Mouse (Mus musculus): ENCODE measurements around the gene Ddx54. TPM values are rescaled to one million over a fixed set of nuclear protein-coding genes. Genes with fewer than 3 reads are reported as not detected.

The Ddx54 gene
- polyA plus RNA-seq, 1 experiment from 2014 or later: 38.4 TPM

- peak overlapping the region; percentile 63 for H3K27ac ChIP-seq (ENCODE audit: low read depth, low read length)
- H3K36me3 ChIP-seq (ENCODE audit: control insufficient read depth, insufficient read depth, low read length): no peaks in the 10 kb centered on the region
- H3K4me2 ChIP-seq (ENCODE audit: low read length): peak overlapping the region; percentile 99
- H3K4me3 ChIP-seq (ENCODE audit: low read length): peak overlapping the region; percentile 54
- peak overlapping the region; percentile 71 for H3K9ac ChIP-seq (ENCODE audit: low read depth, low read length)
- no peaks in the 10 kb centered on the region for H3K9me3 ChIP-seq (ENCODE audit: control insufficient read depth, low read length)
- ATAC-seq: no peak
- WGBS: 2% methylated on average over 29 of the region's 29 CpGs
- H3K4me1 ChIP-seq (ENCODE audit: control insufficient read depth, insufficient read depth, low read depth, low read length): peaks cover 19% of the 10 kb centered on the region
- H3K27me3 ChIP-seq (replicated peaks; ENCODE audit: control insufficient read depth, insufficient read depth, low read length): no peaks in the 10 kb centered on the region
Observed at GRCm38 (mm10) chr5:120587940-120588568, 24.5 kb upstream of the Ddx54 start.

GRCm38 (mm10) chr5:120588569-120589094 lies 23.9 kb upstream of the Ddx54 start, which contains the start of the genes Tpcn1 and Iqcd:
Gene Tpcn1, minus strand, starts transcription at chr5:120588673.
Gene Iqcd, plus strand, starts transcription at chr5:120589016.
- H3K4me3 ChIP-seq (ENCODE audit: low read length): peak within 1 kb of the TSS; percentile 54
- no peaks in the 10 kb centered on the region for H3K36me3 ChIP-seq (ENCODE audit: control insufficient read depth, insufficient read depth, low read length)
- under 1% methylated on average over 35 of the region's 35 CpGs for WGBS
- H3K4me2 ChIP-seq (ENCODE audit: low read length): peak within 1 kb of the TSS; percentile 99
- H3K9ac ChIP-seq (ENCODE audit: low read depth, low read length): peak within 1 kb of the TSS; percentile 71
- H3K4me1 ChIP-seq (ENCODE audit: control insufficient read depth, insufficient read depth, low read depth, low read length): peaks cover 19% of the 10 kb centered on the region
- peak within 1 kb of the TSS; percentile 63 for H3K27ac ChIP-seq (ENCODE audit: low read depth, low read length)
- H3K27me3 ChIP-seq (replicated peaks; ENCODE audit: control insufficient read depth, insufficient read depth, low read length): no peaks in the 10 kb centered on the region
- no peaks in the 10 kb centered on the region for H3K9me3 ChIP-seq (ENCODE audit: control insufficient read depth, low read length)
- ATAC-seq: peak; percentile 99

GRCm38 (mm10) chr5:120590356-120591010 lies 22.1 kb upstream of the Ddx54 start:
- Histone ChIP-seq H3K4me2 (ENCODE audit: low read length) (no peak overlapping the region), H3K9me3 (ENCODE audit: control insufficient read depth, low read length) (no peaks in the 10 kb centered on the region), H3K9ac (ENCODE audit: low read depth, low read length) (no peak overlapping the region), H3K27ac (ENCODE audit: low read depth, low read length) (no peak overlapping the region), H3K4me1 (ENCODE audit: control insufficient read depth, insufficient read depth, low read depth, low read length) (peaks cover 19% of the 10 kb centered on the region), H3K36me3 (ENCODE audit: control insufficient read depth, insufficient read depth, low read length) (no peaks in the 10 kb centered on the region), H3K27me3 (replicated peaks; ENCODE audit: control insufficient read depth, insufficient read depth, low read length) (no peaks in the 10 kb centered on the region), H3K4me3 (ENCODE audit: low read length) (no peak overlapping the region)
- WGBS: 79% methylated on average over 16 of the region's 16 CpGs
- no peak for ATAC-seq

GRCm38 (mm10) chr5:120592141-120592540 lies 20.4 kb upstream of the Ddx54 start:
- H3K4me1 ChIP-seq (ENCODE audit: control insufficient read depth, insufficient read depth, low read depth, low read length): peaks cover 13% of the 10 kb centered on the region
- no peaks in the 10 kb centered on the region for H3K9me3 ChIP-seq (ENCODE audit: control insufficient read depth, low read length)
- no peaks in the 10 kb centered on the region for H3K27me3 ChIP-seq (replicated peaks; ENCODE audit: control insufficient read depth, insufficient read depth, low read length)
- no peak for ATAC-seq
- H3K36me3 ChIP-seq (ENCODE audit: control insufficient read depth, insufficient read depth, low read length): no peaks in the 10 kb centered on the region
- H3K4me3 ChIP-seq (ENCODE audit: low read length): no peak overlapping the region
- H3K4me2 ChIP-seq (ENCODE audit: low read length): no peak overlapping the region
- 70% methylated on average over 7 of the region's 7 CpGs for WGBS
- no peak overlapping the region for H3K27ac ChIP-seq (ENCODE audit: low read depth, low read length)
- H3K9ac ChIP-seq (ENCODE audit: low read depth, low read length): no peak overlapping the region

GRCm38 (mm10) chr5:120594485-120594884 lies 18.1 kb upstream of the Ddx54 start:
- H3K9ac ChIP-seq (ENCODE audit: low read depth, low read length): no peak overlapping the region
- no peak overlapping the region for H3K4me2 ChIP-seq (ENCODE audit: low read length)
- no peaks in the 10 kb centered on the region for H3K36me3 ChIP-seq (ENCODE audit: control insufficient read depth, insufficient read depth, low read length)
- H3K27ac ChIP-seq (ENCODE audit: low read depth, low read length): no peak overlapping the region
- H3K27me3 ChIP-seq (replicated peaks; ENCODE audit: control insufficient read depth, insufficient read depth, low read length): no peaks in the 10 kb centered on the region
- ATAC-seq: no peak
- no peaks in the 10 kb centered on the region for H3K9me3 ChIP-seq (ENCODE audit: control insufficient read depth, low read length)
- no peaks in the 10 kb centered on the region for H3K4me1 ChIP-seq (ENCODE audit: control insufficient read depth, insufficient read depth, low read depth, low read length)
- 87% methylated on average over 6 of the region's 6 CpGs for WGBS
- no peak overlapping the region for H3K4me3 ChIP-seq (ENCODE audit: low read length)

GRCm38 (mm10) chr5:120599625-120600024 lies 12.9 kb upstream of the Ddx54 start:
- Histone ChIP-seq H3K4me3 (ENCODE audit: low read length) (no peak overlapping the region), H3K4me2 (ENCODE audit: low read length) (no peak overlapping the region), H3K9me3 (ENCODE audit: control insufficient read depth, low read length) (no peaks in the 10 kb centered on the region), H3K27me3 (replicated peaks; ENCODE audit: control insufficient read depth, insufficient read depth, low read length) (no peaks in the 10 kb centered on the region), H3K36me3 (ENCODE audit: control insufficient read depth, insufficient read depth, low read length) (no peaks in the 10 kb centered on the region), H3K4me1 (ENCODE audit: control insufficient read depth, insufficient read depth, low read depth, low read length) (no peaks in the 10 kb centered on the region), H3K27ac (ENCODE audit: low read depth, low read length) (no peak overlapping the region), H3K9ac (ENCODE audit: low read depth, low read length) (no peak overlapping the region)
- WGBS: 93% methylated on average over 6 of the region's 6 CpGs
- ATAC-seq: no peak

- Histone ChIP-seq H3K9ac (ENCODE audit: low read depth, low read length) (no peak overlapping the region), H3K4me2 (ENCODE audit: low read length) (no peak overlapping the region), H3K27ac (ENCODE audit: low read depth, low read length) (no peak overlapping the region; the same call in 1 of the 2 replicates), H3K4me3 (ENCODE audit: low read length) (no peak overlapping the region), H3K36me3 (ENCODE audit: control insufficient read depth, insufficient read depth, low read length) (no peaks in the 10 kb centered on the region), H3K4me1 (ENCODE audit: control insufficient read depth, insufficient read depth, low read depth, low read length) (peaks cover 5% of the 10 kb centered on the region; the same call in 1 of the 2 replicates), H3K27me3 (replicated peaks; ENCODE audit: control insufficient read depth, insufficient read depth, low read length) (no peaks in the 10 kb centered on the region), H3K9me3 (ENCODE audit: control insufficient read depth, low read length) (no peaks in the 10 kb centered on the region)
- ATAC-seq: no peak
- 56% methylated on average over 11 of the region's 11 CpGs for WGBS
Observed at GRCm38 (mm10) chr5:120600946-120601668, 11.4 kb upstream of the Ddx54 start.

GRCm38 (mm10) chr5:120602210-120602609 lies 10.3 kb upstream of the Ddx54 start:
- no peaks in the 10 kb centered on the region for H3K36me3 ChIP-seq (ENCODE audit: control insufficient read depth, insufficient read depth, low read length)
- no peaks in the 10 kb centered on the region for H3K27me3 ChIP-seq (replicated peaks; ENCODE audit: control insufficient read depth, insufficient read depth, low read length)
- WGBS: 97% methylated on average over 12 of the region's 12 CpGs
- no peak overlapping the region for H3K27ac ChIP-seq (ENCODE audit: low read depth, low read length)
- ATAC-seq: no peak
- H3K4me1 ChIP-seq (ENCODE audit: control insufficient read depth, insufficient read depth, low read depth, low read length): peaks cover 5% of the 10 kb centered on the region; the same call in 1 of the 2 replicates
- H3K4me2 ChIP-seq (ENCODE audit: low read length): no peak overlapping the region
- H3K4me3 ChIP-seq (ENCODE audit: low read length): no peak overlapping the region
- no peak overlapping the region for H3K9ac ChIP-seq (ENCODE audit: low read depth, low read length)
- no peaks in the 10 kb centered on the region for H3K9me3 ChIP-seq (ENCODE audit: control insufficient read depth, low read length)

- no peak overlapping the region for H3K4me2 ChIP-seq (ENCODE audit: low read length)
- H3K9me3 ChIP-seq (ENCODE audit: control insufficient read depth, low read length): no peaks in the 10 kb centered on the region
- H3K27ac ChIP-seq (ENCODE audit: low read depth, low read length): no peak overlapping the region
- no peaks in the 10 kb centered on the region for H3K36me3 ChIP-seq (ENCODE audit: control insufficient read depth, insufficient read depth, low read length)
- peaks cover 5% of the 10 kb centered on the region; the same call in 1 of the 2 replicates for H3K4me1 ChIP-seq (ENCODE audit: control insufficient read depth, insufficient read depth, low read depth, low read length)
- H3K4me3 ChIP-seq (ENCODE audit: low read length): no peak overlapping the region
- H3K9ac ChIP-seq (ENCODE audit: low read depth, low read length): no peak overlapping the region
- 60% methylated on average over 7 of the region's 7 CpGs for WGBS
- ATAC-seq: no peak
- H3K27me3 ChIP-seq (replicated peaks; ENCODE audit: control insufficient read depth, insufficient read depth, low read length): no peaks in the 10 kb centered on the region
Observed at GRCm38 (mm10) chr5:120603515-120603914, 9.0 kb upstream of the Ddx54 start.
